Mouse (Mus musculus) intestine, postnatal 0 days (tissue): ENCODE measurements around the gene Arhgap22. TPM values are rescaled to one million over a fixed set of nuclear protein-coding genes. Genes with fewer than 3 reads are reported as not detected.

Experiments used
- ATAC-seq: fragments of 200-750 bp; cut with Nextera tagmentation; 2 replicates; pipeline ENCODE4 v1.8.0; 2017; ENCODE audit warnings: mild to moderate bottlenecking, moderate TSS enrichment, moderate library complexity
- H3K27ac ChIP-seq: fragments of 300-500 bp; sonication (generic); 2 replicates; pipeline ENCODE4 v1.5.1; 2014; ENCODE audit warnings: mild to moderate bottlenecking, low read depth, low read length, moderate library complexity
- H3K27me3 ChIP-seq: fragments of 300-500 bp; sonication (generic); replicated peaks from 2 replicates; pipeline ENCODE4 v1.6.1; 2014; ENCODE audit warnings: low read length, mixed read lengths; ENCODE audit not compliant: control insufficient read depth, insufficient read depth
- H3K36me3 ChIP-seq: fragments of 300-500 bp; sonication (generic); 2 replicates; pipeline ENCODE4 v1.6.1; 2014; ENCODE audit warnings: mild to moderate bottlenecking, moderate library complexity; ENCODE audit not compliant: control insufficient read depth, insufficient read depth
- H3K4me1 ChIP-seq: fragments of 300-500 bp; sonication (generic); replicated peaks from 2 replicates; pipeline ENCODE4 v1.6.1; 2014; ENCODE audit warnings: antibody characterized with exemption, low read length, mixed read lengths; ENCODE audit not compliant: control insufficient read depth, insufficient read depth
- H3K4me2 ChIP-seq: fragments of 300-500 bp; sonication (generic); replicated peaks from 2 replicates; pipeline ENCODE4 v1.6.1; 2014; ENCODE audit warnings: low read depth, mild to moderate bottlenecking, moderate library complexity
- H3K4me3 ChIP-seq: fragments of 300-500 bp; sonication (generic); 2 replicates; pipeline ENCODE4 v1.5.1; 2014; ENCODE audit warnings: low read depth, low read length
- H3K9ac ChIP-seq: fragments of 300-500 bp; sonication (generic); 2 replicates; pipeline ENCODE4 v1.6.1; 2014; ENCODE audit warnings: mild to moderate bottlenecking, low read depth, low read length
- H3K9me3 ChIP-seq: fragments of 300-500 bp; sonication (generic); 2 replicates; pipeline ENCODE4 v1.6.1; 2016; ENCODE audit warnings: mixed run types; ENCODE audit not compliant: control insufficient read depth
- CTCF ChIP-seq: sonication (generic); IDR thresholded peaks from 2 replicates; pipeline ENCODE4 v1.5.1; 2016; ENCODE audit warnings: low read depth, mild to moderate bottlenecking, control low read depth, antibody characterized with exemption, moderate library complexity
- WGBS: fragments of 180-500 bp; shearing (Covaris S2); extraction: QIAGEN DNeasy Blood & Tissue Kit; methylation state at CpG from one replicate; pipeline ENCODE4 v1.1.7; 2014; 5-methylcytosine and 5-hydroxymethylcytosine counted together
- polyA plus RNA-seq: library from polyadenylated mRNA; unstranded; fragments of >200 nt; fragmentation: Nextera tagmentation; extraction: Ambion mirVana; gene quantifications from 2 replicates; pipeline ENCODE4 v1.2.1, GENCODE M21; 2015

The Arhgap22 gene
- polyA plus RNA-seq, 1 experiment from 2014 or later, result 1.9 TPM

DNA sequence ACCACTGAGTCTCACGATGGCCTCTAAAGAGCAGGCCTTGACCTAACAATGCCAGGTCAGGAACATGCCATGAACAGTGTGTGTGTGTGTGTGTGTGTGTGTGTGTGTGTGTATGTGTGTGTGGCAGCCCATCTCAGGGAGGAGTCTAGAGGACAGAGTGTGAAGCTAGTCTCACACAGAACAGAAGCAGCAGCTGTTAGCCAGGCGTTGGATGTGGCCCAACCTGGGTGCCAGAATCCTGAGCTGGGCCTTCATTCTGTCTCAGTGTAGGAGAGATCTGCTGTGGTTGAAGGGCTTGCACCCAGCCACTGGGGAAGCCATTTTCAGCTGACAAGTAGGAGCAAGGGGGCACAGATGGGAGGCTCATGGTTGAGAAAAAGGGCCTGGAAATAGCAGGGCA, 64.5 kb downstream of the Arhgap22 start:
- 84% methylated on average over 2 of the region's 2 CpGs for WGBS
- TF ChIP-seq CTCF, result no peak

DNA sequence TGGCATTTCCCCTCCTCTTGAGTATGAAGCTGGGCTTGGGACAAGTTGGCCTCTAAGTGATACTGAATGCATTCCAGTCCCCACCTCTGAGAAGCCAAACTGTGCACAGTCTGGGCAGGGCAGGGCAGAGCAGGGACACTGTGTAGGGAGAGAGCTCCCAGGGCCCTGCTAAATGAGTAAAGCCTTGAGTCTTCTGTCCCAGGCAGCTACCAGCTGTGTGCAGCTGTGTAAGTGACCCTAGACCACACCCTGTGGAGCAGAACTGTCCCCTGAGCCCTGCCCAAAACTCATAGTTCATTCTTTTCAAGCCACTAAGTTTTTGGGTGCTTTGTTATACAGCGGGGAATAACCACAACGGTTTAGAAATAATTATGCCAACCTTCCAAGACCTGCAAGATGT, 67.1 kb downstream of the Arhgap22 start:
- no peak overlapping the region for H3K4me2 ChIP-seq
- H3K27ac ChIP-seq, result no peak overlapping the region
- H3K9ac ChIP-seq, result no peak overlapping the region
- WGBS, result 87% methylated on average over 2 of the region's 2 CpGs
- no peak for TF ChIP-seq CTCF
- H3K4me1 ChIP-seq, result no peaks in the 10 kb centered on the region
- H3K9me3 ChIP-seq, result no peaks in the 10 kb centered on the region
- ATAC-seq, result no peak
- no peaks in the 10 kb centered on the region for H3K27me3 ChIP-seq
- H3K36me3 ChIP-seq, result no peaks in the 10 kb centered on the region
- no peak overlapping the region for H3K4me3 ChIP-seq

More for the DNA sequence above, 64.5 kb downstream of the Arhgap22 start:
- no peaks in the 10 kb centered on the region for H3K4me1 ChIP-seq
- H3K4me2 ChIP-seq, result no peak overlapping the region
- no peak overlapping the region for H3K4me3 ChIP-seq
- no peaks in the 10 kb centered on the region for H3K36me3 ChIP-seq
- H3K9me3 ChIP-seq, result no peaks in the 10 kb centered on the region
- no peak overlapping the region for H3K9ac ChIP-seq
- no peaks in the 10 kb centered on the region for H3K27me3 ChIP-seq
- no peak overlapping the region for H3K27ac ChIP-seq
- ATAC-seq, result no peak

DNA sequence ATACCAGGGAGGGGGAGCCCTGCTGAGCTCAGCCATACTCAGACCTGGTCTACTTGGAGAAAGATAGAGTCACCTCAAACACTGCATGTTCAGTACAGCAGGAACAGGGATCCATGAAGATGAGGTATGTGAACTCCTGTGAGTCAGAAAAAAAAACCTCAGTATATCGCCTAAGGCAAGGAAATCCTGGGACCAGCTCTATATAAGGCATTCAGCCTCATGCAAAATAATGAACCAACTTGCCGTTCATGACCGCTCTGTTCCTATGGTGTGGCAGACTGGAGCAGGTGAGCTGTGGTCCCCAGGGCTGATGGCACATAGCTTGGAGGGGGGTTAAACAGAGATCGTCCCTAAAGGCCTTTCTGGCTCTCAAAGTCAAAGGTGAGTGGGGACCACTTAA, 68.6 kb downstream of the Arhgap22 start:
- Histone ChIP-seq H3K9me3 (no peaks in the 10 kb centered on the region), H3K9ac (no peak overlapping the region), H3K4me3 (no peak overlapping the region), H3K4me1 (no peaks in the 10 kb centered on the region), H3K27ac (no peak overlapping the region), H3K36me3 (no peaks in the 10 kb centered on the region), H3K27me3 (no peaks in the 10 kb centered on the region), H3K4me2 (no peak overlapping the region)
- ATAC-seq, result no peak
- TF ChIP-seq CTCF, result no peak
- WGBS, result 91% methylated on average over 4 of the region's 4 CpGs

DNA sequence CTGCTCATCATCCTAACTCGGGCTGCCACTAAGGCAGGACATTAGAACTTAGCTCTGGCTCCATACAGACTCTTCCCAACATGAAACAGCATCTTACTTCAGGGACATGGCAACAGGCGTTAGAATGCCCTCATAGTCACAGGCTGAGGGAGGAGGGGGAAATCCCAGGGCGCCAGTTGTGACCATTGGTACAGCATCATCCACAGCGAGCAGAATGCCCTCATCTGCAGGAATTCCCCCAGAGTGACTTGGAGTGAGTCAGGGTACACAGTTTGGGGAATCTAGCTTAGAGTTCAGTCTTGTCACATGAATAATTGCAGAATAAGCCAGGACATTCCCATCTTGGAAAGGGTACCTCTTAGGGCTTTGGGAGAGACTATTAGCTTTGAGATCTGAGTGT, 74.1 kb downstream of the Arhgap22 start:
- no peak overlapping the region for H3K4me3 ChIP-seq
- no peaks in the 10 kb centered on the region for H3K9me3 ChIP-seq
- no peak overlapping the region for H3K4me2 ChIP-seq
- ATAC-seq, result no peak
- WGBS, result 76% methylated on average over 4 of the region's 4 CpGs
- H3K4me1 ChIP-seq, result no peaks in the 10 kb centered on the region
- H3K9ac ChIP-seq, result no peak overlapping the region
- H3K27me3 ChIP-seq, result no peaks in the 10 kb centered on the region
- TF ChIP-seq CTCF, result no peak
- no peak overlapping the region for H3K27ac ChIP-seq
- no peaks in the 10 kb centered on the region for H3K36me3 ChIP-seq

DNA sequence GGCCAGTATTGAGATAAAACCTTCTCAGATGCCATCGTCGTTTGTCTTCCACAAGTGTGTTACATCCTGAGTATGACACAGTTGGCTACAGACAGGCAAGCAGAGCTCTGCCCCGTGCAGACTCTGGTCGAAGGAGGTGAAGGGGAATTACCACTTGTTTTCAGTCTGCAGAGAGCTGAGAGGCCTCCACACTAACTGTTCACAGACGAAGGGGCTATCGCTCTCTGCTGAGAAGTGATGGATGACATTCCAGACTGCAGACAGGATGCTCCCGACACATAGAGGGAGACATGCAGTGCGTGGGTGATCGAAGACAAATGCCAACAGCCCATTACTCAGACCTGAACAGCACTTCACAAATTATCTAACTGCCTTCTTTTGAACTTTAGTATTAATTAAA, 76.2 kb downstream of the Arhgap22 start:
- H3K27ac ChIP-seq, result no peak overlapping the region
- TF ChIP-seq CTCF, result no peak
- H3K9me3 ChIP-seq, result no peaks in the 10 kb centered on the region
- no peaks in the 10 kb centered on the region for H3K4me1 ChIP-seq
- WGBS, result 37% methylated on average over 9 of the region's 9 CpGs
- no peak overlapping the region for H3K9ac ChIP-seq
- no peak overlapping the region for H3K4me2 ChIP-seq
- H3K27me3 ChIP-seq, result no peaks in the 10 kb centered on the region
- no peaks in the 10 kb centered on the region for H3K36me3 ChIP-seq
- no peak overlapping the region for H3K4me3 ChIP-seq
- ATAC-seq, result no peak

DNA sequence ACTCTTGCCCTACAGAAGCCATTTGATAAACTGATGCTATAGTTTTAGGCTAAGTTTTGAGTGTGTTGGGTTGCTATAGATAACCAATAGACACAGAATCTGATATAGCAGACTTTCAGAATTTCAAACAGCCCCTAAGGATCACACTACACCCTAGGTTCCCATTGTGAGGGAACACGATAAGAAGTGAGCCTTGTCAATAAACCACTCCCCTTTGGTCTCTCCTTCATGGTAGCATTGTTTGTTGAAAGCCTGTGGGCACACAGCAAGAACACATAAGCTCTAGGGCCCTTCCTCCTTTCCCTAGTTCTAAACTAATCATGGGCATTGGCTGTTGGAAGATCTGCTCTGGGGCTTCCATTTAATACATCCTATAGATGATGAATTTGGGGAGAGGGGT, 80.7 kb downstream of the Arhgap22 start:
- H3K9me3 ChIP-seq, result no peaks in the 10 kb centered on the region

DNA sequence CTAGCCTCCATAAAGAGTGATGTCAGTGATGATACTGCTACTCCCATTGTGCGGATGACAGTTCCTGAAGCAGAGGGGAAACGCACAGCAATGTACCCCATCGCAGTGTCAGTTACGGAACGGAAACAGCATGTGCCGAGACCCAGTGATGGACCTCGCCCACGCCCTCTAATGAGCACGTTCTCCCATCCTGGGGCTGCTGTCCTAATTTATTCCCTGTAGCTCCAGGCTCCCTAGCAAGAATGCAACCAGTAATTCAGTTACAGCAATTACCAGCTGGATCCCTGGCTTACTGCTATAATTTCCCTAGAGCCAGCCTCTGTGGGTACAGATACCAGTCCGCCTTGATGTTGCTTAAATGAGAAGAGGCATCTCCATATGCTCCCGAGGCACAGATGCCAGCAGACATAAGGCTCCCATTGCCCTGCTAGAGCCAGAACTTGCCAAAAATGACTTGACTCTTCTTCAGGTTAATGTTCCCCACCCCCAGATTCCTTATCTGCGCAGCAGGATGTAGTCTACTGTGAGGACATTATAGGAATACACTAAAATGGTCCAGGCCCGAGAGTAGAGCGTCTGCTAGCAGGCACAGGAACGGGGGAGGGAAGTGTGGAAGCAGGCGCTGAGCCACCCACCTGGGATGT, 83.0 kb downstream of the Arhgap22 start:
- Histone ChIP-seq H3K9ac (no peak overlapping the region), H3K4me3 (no peak overlapping the region), H3K27me3 (no peaks in the 10 kb centered on the region), H3K36me3 (no peaks in the 10 kb centered on the region), H3K9me3 (no peaks in the 10 kb centered on the region), H3K4me1 (no peaks in the 10 kb centered on the region), H3K4me2 (no peak overlapping the region), H3K27ac (no peak overlapping the region)
- WGBS, result 86% methylated on average over 16 of the region's 16 CpGs
- no peak for TF ChIP-seq CTCF
- ATAC-seq, result no peak

More for the DNA sequence above, 80.7 kb downstream of the Arhgap22 start:
- TF ChIP-seq CTCF, result no peak
- H3K4me1 ChIP-seq, result no peaks in the 10 kb centered on the region
- H3K4me3 ChIP-seq, result no peak overlapping the region
- WGBS, result 30% methylated on average over 1 of the region's 1 CpGs
- no peak overlapping the region for H3K4me2 ChIP-seq
- no peak for ATAC-seq
- no peaks in the 10 kb centered on the region for H3K27me3 ChIP-seq
- H3K36me3 ChIP-seq, result no peaks in the 10 kb centered on the region
- no peak overlapping the region for H3K9ac ChIP-seq
- H3K27ac ChIP-seq, result no peak overlapping the region
